Mouse (Mus musculus): ENCODE measurements around the gene Pgbd5.

DNA sequence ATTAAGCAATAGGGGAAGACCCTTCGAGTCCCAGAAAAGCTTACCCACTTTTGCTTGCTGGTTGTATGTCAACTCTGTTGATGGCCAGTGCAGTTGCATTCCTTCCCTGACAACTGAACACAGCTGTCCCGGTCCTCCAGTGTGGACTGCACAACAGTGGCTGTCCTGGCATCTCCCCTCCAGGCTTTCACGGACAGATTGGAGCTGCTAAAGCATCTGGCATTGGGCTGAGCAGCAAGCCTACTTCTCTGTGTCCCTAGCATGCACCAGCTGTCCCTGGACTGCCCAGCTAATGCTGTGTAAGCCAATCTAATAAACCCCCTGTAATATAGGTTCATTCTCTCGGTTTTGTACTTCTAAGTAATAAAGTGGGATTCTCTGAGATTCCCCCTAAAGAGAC is 21.2 kb upstream of the Pgbd5 start:
- TF ChIP-seq CTCF (IDR thresholded peaks at IDR 0.05; ENCODE audit: extremely low read depth, insufficient read depth, low read length) (no peak), POLR2A (IDR thresholded peaks at IDR 0.05; ENCODE audit: extremely low read depth, insufficient read depth, low read length) (no peak)
